Mouse (Mus musculus) liver, embryonic 12.5 days (tissue): Measurements from ENCODE around the gene Syce1. TPM values are rescaled to one million over a fixed set of nuclear protein-coding genes. Genes with fewer than 3 reads are reported as not detected.

Source experiments
- ATAC-seq: fragments of 200-750 bp; cut with Nextera tagmentation; 2 replicates; pipeline ENCODE4 v1.8.0; 2017; ENCODE audit warnings: moderate number of reproducible peaks, mild to moderate bottlenecking, moderate library complexity
- H3K27ac ChIP-seq: fragments of 300-500 bp; sonication (generic); 2 replicates; pipeline ENCODE4 v1.5.1; 2016; ENCODE audit warnings: mild to moderate bottlenecking
- H3K27me3 ChIP-seq: fragments of 300-500 bp; sonication (generic); replicated peaks from 2 replicates; pipeline ENCODE4 v1.6.1; 2016; ENCODE audit warnings: mild to moderate bottlenecking, moderate library complexity
- H3K36me3 ChIP-seq: fragments of 300-500 bp; sonication (generic); 2 replicates; pipeline ENCODE4 v1.6.1; 2016; ENCODE audit warnings: mild to moderate bottlenecking, moderate library complexity
- H3K4me1 ChIP-seq: fragments of 300-500 bp; sonication (generic); 2 replicates; pipeline ENCODE4 v1.6.1; 2016
- H3K4me2 ChIP-seq: fragments of 300-500 bp; sonication (generic); 2 replicates; pipeline ENCODE4 v1.6.1; 2016; ENCODE audit warnings: mild to moderate bottlenecking, moderate library complexity
- H3K4me3 ChIP-seq: fragments of 300-500 bp; sonication (generic); 2 replicates; pipeline ENCODE4 v1.5.1; 2016; ENCODE audit warnings: mild to moderate bottlenecking, moderate library complexity
- H3K9ac ChIP-seq: fragments of 300-500 bp; sonication (generic); 2 replicates; pipeline ENCODE4 v1.6.1; 2016; ENCODE audit warnings: mild to moderate bottlenecking, moderate library complexity
- H3K9me3 ChIP-seq: fragments of 300-500 bp; sonication (generic); replicated peaks from 2 replicates; pipeline ENCODE4 v1.6.1; 2016; ENCODE audit warnings: mild to moderate bottlenecking, moderate library complexity
- WGBS: fragments of 180-500 bp; shearing (Covaris S2); methylation state at CpG from one replicate; pipeline ENCODE4 v1.1.7; 2016; ENCODE audit not compliant: insufficient replicate concordance; 5-methylcytosine and 5-hydroxymethylcytosine counted together
- polyA plus RNA-seq: library from polyadenylated mRNA; unstranded; fragments of >200 nt; fragmentation: Nextera tagmentation; extraction: Ambion mirVana; gene quantifications from 2 replicates; pipeline ENCODE4 v1.2.1, GENCODE M21; 2016

The Syce1 gene
- polyA plus RNA-seq: 0.15 TPM in 1 of 2 replicates, not detected in the other

GRCm38 (mm10) chr7:140787406-140788052 lies at the start of gene Syce1:
Gene Syce1 (minus strand): TSS chr7:140787852.
- Histone ChIP-seq H3K4me1 (no peaks in the 10 kb centered on the region), H3K9ac (no peak within 1 kb of the TSS), H3K27me3 (no peaks in the 10 kb centered on the region), H3K27ac (no peak within 1 kb of the TSS), H3K4me3 (no peak within 1 kb of the TSS), H3K9me3 (no peaks in the 10 kb centered on the region), H3K4me2 (no peak within 1 kb of the TSS), H3K36me3 (no peaks in the 10 kb centered on the region)
- WGBS: 63% methylated on average over 33 of the region's 33 CpGs
- no peak for ATAC-seq

- 74% methylated on average over 9 of the region's 9 CpGs for WGBS
- Histone ChIP-seq H3K36me3 (no peaks in the 10 kb centered on the region), H3K4me1 (peaks cover 9% of the 10 kb centered on the region), H3K9me3 (no peaks in the 10 kb centered on the region), H3K27ac (no peak overlapping the region), H3K9ac (no peak overlapping the region), H3K4me2 (no peak overlapping the region), H3K4me3 (no peak overlapping the region), H3K27me3 (peaks cover 55% of the 10 kb centered on the region)
- no peak for ATAC-seq
Observed at GRCm38 (mm10) chr7:140836243-140837115, 48.8 kb upstream of the Syce1 start.

GRCm38 (mm10) chr7:140835758-140836087 lies 48.1 kb upstream of the Syce1 start:
- no peaks in the 10 kb centered on the region for H3K36me3 ChIP-seq
- H3K27ac ChIP-seq: no peak overlapping the region
- H3K27me3 ChIP-seq: peaks cover 48% of the 10 kb centered on the region
- ATAC-seq: peak; percentile 24; the same call in 1 of the 2 replicates
- H3K4me3 ChIP-seq: no peak overlapping the region
- WGBS: 57% methylated on average over 2 of the region's 2 CpGs
- no peak overlapping the region for H3K9ac ChIP-seq
- peak overlapping the region; percentile 33; the same call in 1 of the 2 replicates for H3K4me2 ChIP-seq
- no peaks in the 10 kb centered on the region for H3K9me3 ChIP-seq
- peaks cover 9% of the 10 kb centered on the region for H3K4me1 ChIP-seq

GRCm38 (mm10) chr7:140834968-140835757 lies 47.5 kb upstream of the Syce1 start, which contains the start of gene Urah:
Gene Urah (plus strand): TSS chr7:140835018.
- H3K27me3 ChIP-seq: peaks cover 43% of the 10 kb centered on the region
- H3K27ac ChIP-seq: no peak within 1 kb of the TSS
- peak; percentile 62 for ATAC-seq
- WGBS: 43% methylated on average over 20 of the region's 20 CpGs
- H3K4me2 ChIP-seq: peak within 1 kb of the TSS; percentile 33
- H3K4me3 ChIP-seq: no peak within 1 kb of the TSS
- H3K36me3 ChIP-seq: no peaks in the 10 kb centered on the region
- peaks cover 9% of the 10 kb centered on the region for H3K4me1 ChIP-seq
- H3K9me3 ChIP-seq: no peaks in the 10 kb centered on the region
- no peak within 1 kb of the TSS for H3K9ac ChIP-seq

GRCm38 (mm10) chr7:140833341-140833740 lies 45.7 kb upstream of the Syce1 start:
- Histone ChIP-seq H3K4me3 (no peak overlapping the region), H3K4me1 (peaks cover 9% of the 10 kb centered on the region), H3K9ac (no peak overlapping the region), H3K27me3 (peaks cover 27% of the 10 kb centered on the region), H3K27ac (no peak overlapping the region), H3K36me3 (no peaks in the 10 kb centered on the region), H3K9me3 (no peaks in the 10 kb centered on the region), H3K4me2 (no peak overlapping the region)
- ATAC-seq: no peak
- WGBS: 68% methylated on average over 4 of the region's 4 CpGs

GRCm38 (mm10) chr7:140831447-140831846 lies 43.8 kb upstream of the Syce1 start:
- no peak overlapping the region for H3K4me3 ChIP-seq
- no peaks in the 10 kb centered on the region for H3K36me3 ChIP-seq
- no peaks in the 10 kb centered on the region for H3K9me3 ChIP-seq
- WGBS: 52% methylated on average over 6 of the region's 6 CpGs
- H3K4me1 ChIP-seq: peaks cover 9% of the 10 kb centered on the region
- no peak for ATAC-seq
- no peak overlapping the region for H3K4me2 ChIP-seq
- no peak overlapping the region for H3K9ac ChIP-seq
- no peak overlapping the region for H3K27ac ChIP-seq
- peaks cover 13% of the 10 kb centered on the region for H3K27me3 ChIP-seq

DNA sequence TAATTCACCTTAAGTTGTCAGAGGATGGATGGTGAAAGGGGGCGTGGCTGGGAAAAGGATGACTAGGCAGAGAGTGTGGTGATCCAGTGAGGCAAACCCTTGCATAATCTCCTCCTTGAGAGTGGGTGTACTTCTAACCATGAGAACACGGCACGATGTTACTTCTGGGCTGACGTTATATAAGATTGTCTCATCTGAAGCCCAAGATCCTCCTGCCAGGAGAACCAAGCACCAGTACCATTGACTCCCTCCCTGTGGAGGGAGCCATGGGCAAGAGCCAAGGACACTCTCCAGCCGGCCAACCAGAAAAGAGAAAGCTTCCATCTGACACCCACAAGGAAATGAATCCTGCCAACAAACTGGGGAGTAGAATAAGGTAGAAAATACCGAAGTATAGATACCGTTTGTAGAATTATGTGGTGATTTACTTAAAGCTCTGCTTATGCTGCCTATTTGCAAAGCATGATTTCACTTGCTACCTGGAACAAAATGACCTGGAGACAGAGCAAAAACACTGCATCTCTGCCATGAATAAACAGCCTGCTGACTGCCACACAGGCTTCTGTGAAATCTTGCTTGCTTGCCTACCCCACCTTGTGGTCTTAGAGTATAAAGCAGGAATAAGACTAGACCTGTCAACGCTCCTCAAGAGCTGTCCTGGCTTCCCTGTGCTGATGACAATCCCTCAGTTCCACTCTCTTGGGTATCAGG lies 40.7 kb upstream of the Syce1 start:
- no peak for ATAC-seq

GRCm38 (mm10) chr7:140822731-140823130 lies 35.1 kb upstream of the Syce1 start:
- Histone ChIP-seq H3K9ac (no peak overlapping the region), H3K4me1 (0 out of 2 replicates have a peak, but pooled peaks cover 9% of the 10 kb centered on the region), H3K27ac (no peak overlapping the region), H3K27me3 (peaks cover 7% of the 10 kb centered on the region; the same call in 1 of the 2 replicates), H3K9me3 (no peaks in the 10 kb centered on the region), H3K36me3 (no peaks in the 10 kb centered on the region), H3K4me3 (no peak overlapping the region), H3K4me2 (no peak overlapping the region)
- WGBS: 73% methylated on average over 4 of the region's 4 CpGs
- no peak for ATAC-seq

More for the DNA sequence above, 40.7 kb upstream of the Syce1 start:
- Histone ChIP-seq H3K9ac (no peak overlapping the region), H3K4me3 (no peak overlapping the region), H3K27ac (no peak overlapping the region), H3K4me1 (no peaks in the 10 kb centered on the region), H3K36me3 (no peaks in the 10 kb centered on the region), H3K4me2 (no peak overlapping the region), H3K27me3 (peaks cover 7% of the 10 kb centered on the region), H3K9me3 (no peaks in the 10 kb centered on the region)
- WGBS: 23% methylated on average over 8 of the region's 8 CpGs

DNA sequence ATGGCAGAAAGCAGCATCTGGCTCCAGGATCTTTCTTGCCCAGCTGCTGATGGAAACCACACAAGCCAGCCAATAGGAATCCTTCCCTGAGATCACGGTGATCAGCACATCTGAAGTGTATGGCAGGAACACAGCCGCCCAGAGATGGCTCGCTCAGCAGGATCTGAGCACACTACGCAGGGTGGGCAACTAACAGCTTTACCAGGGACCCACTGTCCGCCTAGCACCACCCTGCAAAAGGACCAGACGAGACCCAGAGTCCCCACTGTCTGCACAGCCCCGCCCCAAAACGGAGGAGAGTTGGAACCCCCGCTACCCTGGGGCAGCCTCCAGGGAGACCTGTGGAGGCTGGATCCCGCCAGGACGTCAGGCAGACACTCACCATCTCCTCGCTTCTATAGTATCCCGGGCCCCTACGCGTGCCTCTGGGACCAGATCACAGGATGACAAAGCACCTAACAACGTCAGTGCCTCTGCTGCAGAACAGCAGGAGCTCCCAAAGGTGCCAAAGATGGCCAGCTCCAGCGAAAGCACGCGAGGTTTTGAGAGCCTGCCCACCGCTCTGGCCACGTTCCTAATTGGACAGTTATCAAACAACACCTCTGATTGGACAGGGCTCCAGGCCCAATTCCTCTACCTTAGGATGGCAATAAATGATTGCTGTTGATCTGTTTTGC lies 34.1 kb upstream of the Syce1 start, which contains the start of gene Zfp941:
Gene Zfp941, minus strand, starts transcription at position 526 of the 677 bp plus-strand sequence.
- Histone ChIP-seq H3K4me1 (0 out of 2 replicates have a peak, but pooled peaks cover 9% of the 10 kb centered on the region), H3K9ac (peak within 1 kb of the TSS; percentile 9; the same call in 1 of the 2 replicates), H3K4me3 (peak within 1 kb of the TSS; percentile 41), H3K4me2 (peak within 1 kb of the TSS; percentile 64), H3K36me3 (no peaks in the 10 kb centered on the region), H3K9me3 (no peaks in the 10 kb centered on the region), H3K27ac (no peak within 1 kb of the TSS), H3K27me3 (peaks cover 7% of the 10 kb centered on the region; the same call in 1 of the 2 replicates)
- ATAC-seq: peak; percentile 63
- 5% methylated on average over 21 of the region's 21 CpGs for WGBS

GRCm38 (mm10) chr7:140821305-140821652 lies 33.6 kb upstream of the Syce1 start:
- H3K27me3 ChIP-seq: 0 out of 2 replicates have a peak, but pooled peaks cover 7% of the 10 kb centered on the region
- WGBS: 58% methylated on average over 5 of the region's 5 CpGs
- 0 out of 2 replicates have a peak, but pooled peaks cover 9% of the 10 kb centered on the region for H3K4me1 ChIP-seq
- H3K27ac ChIP-seq: no peak overlapping the region
- H3K36me3 ChIP-seq: no peaks in the 10 kb centered on the region
- H3K9ac ChIP-seq: 0 out of 2 replicates have a peak overlapping the region, but pooled peaks have one; percentile 9
- H3K4me2 ChIP-seq: peak overlapping the region; percentile 64
- no peaks in the 10 kb centered on the region for H3K9me3 ChIP-seq
- ATAC-seq: no peak
- H3K4me3 ChIP-seq: peak overlapping the region; percentile 41
